Mouse (Mus musculus): Measurements from ENCODE around the gene Sult6b2. TPM values are rescaled to one million over a fixed set of nuclear protein-coding genes. Genes with fewer than 3 reads are reported as not detected.
A peak's percentile ranks its signal among the peaks of the same experiment; 100 is the strongest.

Sult6b2 gene
- polyA plus RNA-seq, 1 experiment from 2014 or later, result 0.10 TPM

GRCm38 (mm10) chr6:142741763-142742162 lies 62.5 kb downstream of the Sult6b2 start:
- Histone ChIP-seq H3K27me3 (replicated peaks; ENCODE audit: control insufficient read depth, insufficient read depth, low read length) (no peaks in the 10 kb centered on the region), H3K9ac (ENCODE audit: low read depth, low read length) (no peak overlapping the region), H3K4me1 (ENCODE audit: control insufficient read depth, insufficient read depth, low read depth, low read length) (no peaks in the 10 kb centered on the region), H3K9me3 (ENCODE audit: control insufficient read depth, low read length) (no peaks in the 10 kb centered on the region), H3K36me3 (ENCODE audit: control insufficient read depth, insufficient read depth, low read length) (no peaks in the 10 kb centered on the region), H3K4me3 (ENCODE audit: low read length) (no peak overlapping the region), H3K27ac (ENCODE audit: low read depth, low read length) (no peak overlapping the region), H3K4me2 (ENCODE audit: low read length) (no peak overlapping the region)
- ATAC-seq, result no peak
- 87% methylated on average over 6 of the region's 6 CpGs for WGBS

GRCm38 (mm10) chr6:142738637-142739036 lies 65.7 kb downstream of the Sult6b2 start:
- Histone ChIP-seq H3K4me3 (ENCODE audit: low read length) (no peak overlapping the region), H3K27me3 (replicated peaks; ENCODE audit: control insufficient read depth, insufficient read depth, low read length) (no peaks in the 10 kb centered on the region), H3K36me3 (ENCODE audit: control insufficient read depth, insufficient read depth, low read length) (no peaks in the 10 kb centered on the region), H3K27ac (ENCODE audit: low read depth, low read length) (no peak overlapping the region), H3K4me2 (ENCODE audit: low read length) (no peak overlapping the region), H3K9me3 (ENCODE audit: control insufficient read depth, low read length) (no peaks in the 10 kb centered on the region), H3K9ac (ENCODE audit: low read depth, low read length) (no peak overlapping the region), H3K4me1 (ENCODE audit: control insufficient read depth, insufficient read depth, low read depth, low read length) (no peaks in the 10 kb centered on the region)
- WGBS, result 86% methylated on average over 6 of the region's 6 CpGs
- ATAC-seq, result no peak

- Histone ChIP-seq H3K9ac (ENCODE audit: low read depth, low read length) (no peak overlapping the region), H3K36me3 (ENCODE audit: control insufficient read depth, insufficient read depth, low read length) (no peaks in the 10 kb centered on the region), H3K4me1 (ENCODE audit: control insufficient read depth, insufficient read depth, low read depth, low read length) (no peaks in the 10 kb centered on the region), H3K27me3 (replicated peaks; ENCODE audit: control insufficient read depth, insufficient read depth, low read length) (no peaks in the 10 kb centered on the region), H3K4me2 (ENCODE audit: low read length) (no peak overlapping the region), H3K9me3 (ENCODE audit: control insufficient read depth, low read length) (no peaks in the 10 kb centered on the region), H3K27ac (ENCODE audit: low read depth, low read length) (no peak overlapping the region), H3K4me3 (ENCODE audit: low read length) (no peak overlapping the region)
- 90% methylated on average over 2 of the region's 2 CpGs for WGBS
- ATAC-seq, result no peak
These were observed 66.1 kb downstream of the Sult6b2 start for GRCm38 (mm10) chr6:142738225-142738624.

GRCm38 (mm10) chr6:142735302-142736005 lies 68.8 kb downstream of the Sult6b2 start:
- Histone ChIP-seq H3K27me3 (replicated peaks; ENCODE audit: control insufficient read depth, insufficient read depth, low read length) (no peaks in the 10 kb centered on the region), H3K9me3 (ENCODE audit: control insufficient read depth, low read length) (no peaks in the 10 kb centered on the region), H3K4me1 (ENCODE audit: control insufficient read depth, insufficient read depth, low read depth, low read length) (no peaks in the 10 kb centered on the region), H3K4me2 (ENCODE audit: low read length) (no peak overlapping the region), H3K9ac (ENCODE audit: low read depth, low read length) (no peak overlapping the region), H3K36me3 (ENCODE audit: control insufficient read depth, insufficient read depth, low read length) (no peaks in the 10 kb centered on the region), H3K27ac (ENCODE audit: low read depth, low read length) (no peak overlapping the region), H3K4me3 (ENCODE audit: low read length) (no peak overlapping the region)
- ATAC-seq, result peak; percentile 75
- 49% methylated on average over 8 of the region's 8 CpGs for WGBS

Other genes with a start within 250 kb of the Sult6b2 start
- gene Kcnj8, start 232.9 kb downstream of the Sult6b2 start, polyA plus RNA-seq (2015; fragmentation: Nextera tagmentation; extraction: Ambion mirVana), result 14.8 and 15.3 TPM in 2 replicates
- gene Abcc9, start 102.2 kb downstream of the Sult6b2 start, polyA plus RNA-seq (2015; fragmentation: Nextera tagmentation; extraction: Ambion mirVana), result 2.8 and 4.3 TPM in 2 replicates
- 182 and 193 TPM in 2 replicates for gene Cmas, start 47.8 kb downstream of the Sult6b2 start, polyA plus RNA-seq (2015; fragmentation: Nextera tagmentation; extraction: Ambion mirVana)
- gene St8sia1, start 159.9 kb upstream of the Sult6b2 start, polyA plus RNA-seq (2015; fragmentation: Nextera tagmentation; extraction: Ambion mirVana), result 6.0 and 6.5 TPM in 2 replicates